Mouse (Mus musculus) neural tube, embryonic 12.5 days (tissue): ENCODE data around the gene Senp2. TPM values are rescaled to one million over a fixed set of nuclear protein-coding genes. Genes with fewer than 3 reads are reported as not detected.

Source experiments
- ATAC-seq: fragments of 200-750 bp; cut with Nextera tagmentation; 2 replicates; pipeline ENCODE4 v1.8.0; 2017; ENCODE audit warnings: low read depth, mild to moderate bottlenecking, moderate TSS enrichment, moderate library complexity; ENCODE audit not compliant: low FRiP score
- H3K27ac ChIP-seq: fragments of 300-500 bp; sonication (generic); 2 replicates; pipeline ENCODE4 v1.5.1; 2016
- H3K27me3 ChIP-seq: fragments of 300-500 bp; sonication (generic); replicated peaks from 2 replicates; pipeline ENCODE4 v1.6.1; 2016; ENCODE audit warnings: mild to moderate bottlenecking
- H3K36me3 ChIP-seq: fragments of 300-500 bp; sonication (generic); 2 replicates; pipeline ENCODE4 v1.6.1; 2016; ENCODE audit warnings: mild to moderate bottlenecking
- H3K4me1 ChIP-seq: fragments of 300-500 bp; sonication (generic); 2 replicates; pipeline ENCODE4 v1.6.1; 2016
- H3K4me2 ChIP-seq: fragments of 300-500 bp; sonication (generic); replicated peaks from 2 replicates; pipeline ENCODE4 v1.6.1; 2016; ENCODE audit warnings: mild to moderate bottlenecking
- H3K4me3 ChIP-seq: fragments of 300-500 bp; sonication (generic); 2 replicates; pipeline ENCODE4 v1.5.1; 2016
- H3K9ac ChIP-seq: fragments of 300-500 bp; sonication (generic); 2 replicates; pipeline ENCODE4 v1.6.1; 2016; ENCODE audit warnings: mild to moderate bottlenecking
- H3K9me3 ChIP-seq: fragments of 300-500 bp; sonication (generic); 2 replicates; pipeline ENCODE4 v1.6.1; 2016; ENCODE audit warnings: mild to moderate bottlenecking
- WGBS: fragments of 180-500 bp; shearing (Covaris S2); methylation state at CpG from one replicate; pipeline ENCODE4 v1.1.7; 2016; 5-methylcytosine and 5-hydroxymethylcytosine counted together
- polyA plus RNA-seq: library from polyadenylated mRNA; unstranded; fragments of >200 nt; fragmentation: Nextera tagmentation; extraction: Ambion mirVana; gene quantifications from 2 replicates; pipeline ENCODE4 v1.2.1, GENCODE M21; 2016

The Senp2 gene
- polyA plus RNA-seq, 1 experiment from 2014 or later, result 66.8 TPM

- Histone ChIP-seq H3K27me3 (no peaks in the 10 kb centered on the region), H3K9ac (no peak overlapping the region), H3K4me1 (peaks cover 3% of the 10 kb centered on the region; the same call in 1 of the 2 replicates), H3K36me3 (peaks cover 83% of the 10 kb centered on the region), H3K9me3 (no peaks in the 10 kb centered on the region), H3K4me2 (no peak overlapping the region), H3K27ac (no peak overlapping the region), H3K4me3 (no peak overlapping the region)
- 84% methylated on average over 7 of the region's 7 CpGs for WGBS
- ATAC-seq, result no peak
These were observed 62.1 kb downstream of the Senp2 start for GRCm38 (mm10) chr16:22071361-22071760.

GRCm38 (mm10) chr16:22075067-22075466 lies 65.8 kb downstream of the Senp2 start:
- Histone ChIP-seq H3K4me2 (no peak overlapping the region), H3K9ac (no peak overlapping the region), H3K4me1 (peaks cover 3% of the 10 kb centered on the region; the same call in 1 of the 2 replicates), H3K4me3 (no peak overlapping the region), H3K27me3 (no peaks in the 10 kb centered on the region), H3K27ac (no peak overlapping the region), H3K9me3 (no peaks in the 10 kb centered on the region), H3K36me3 (peaks cover 79% of the 10 kb centered on the region)
- WGBS, result 78% methylated on average over 6 of the region's 6 CpGs
- ATAC-seq, result no peak

- Histone ChIP-seq H3K27me3 (no peaks in the 10 kb centered on the region), H3K4me2 (no peak overlapping the region), H3K4me1 (peaks cover 3% of the 10 kb centered on the region; the same call in 1 of the 2 replicates), H3K9me3 (no peaks in the 10 kb centered on the region), H3K4me3 (no peak overlapping the region), H3K27ac (no peak overlapping the region), H3K36me3 (peaks cover 79% of the 10 kb centered on the region), H3K9ac (no peak overlapping the region)
- WGBS, result 12% methylated on average over 5 of the region's 5 CpGs
- ATAC-seq, result no peak
These were observed 66.7 kb downstream of the Senp2 start for GRCm38 (mm10) chr16:22075829-22076619.

GRCm38 (mm10) chr16:22076620-22076941 lies 67.3 kb downstream of the Senp2 start:
- Histone ChIP-seq H3K36me3 (peaks cover 77% of the 10 kb centered on the region), H3K27ac (no peak overlapping the region), H3K9ac (no peak overlapping the region), H3K27me3 (no peaks in the 10 kb centered on the region), H3K4me1 (peaks cover 3% of the 10 kb centered on the region; the same call in 1 of the 2 replicates), H3K4me2 (no peak overlapping the region), H3K4me3 (no peak overlapping the region), H3K9me3 (no peaks in the 10 kb centered on the region)
- 52% methylated on average over 4 of the region's 4 CpGs for WGBS
- ATAC-seq, result no peak

- H3K4me1 ChIP-seq, result peaks cover 3% of the 10 kb centered on the region; the same call in 1 of the 2 replicates
- H3K27ac ChIP-seq, result no peak overlapping the region
- no peak overlapping the region for H3K4me2 ChIP-seq
- no peaks in the 10 kb centered on the region for H3K9me3 ChIP-seq
- no peaks in the 10 kb centered on the region for H3K27me3 ChIP-seq
- no peak for ATAC-seq
- H3K36me3 ChIP-seq, result peaks cover 68% of the 10 kb centered on the region
- 89% methylated on average over 12 of the region's 12 CpGs for WGBS
- H3K4me3 ChIP-seq, result no peak overlapping the region
- no peak overlapping the region for H3K9ac ChIP-seq
These were observed 70.9 kb downstream of the Senp2 start for GRCm38 (mm10) chr16:22080125-22080710.

GRCm38 (mm10) chr16:22085411-22085810 lies 76.1 kb downstream of the Senp2 start:
- 92% methylated on average over 4 of the region's 4 CpGs for WGBS
- Histone ChIP-seq H3K9ac (no peak overlapping the region), H3K27ac (no peak overlapping the region), H3K27me3 (no peaks in the 10 kb centered on the region), H3K4me2 (no peak overlapping the region), H3K9me3 (no peaks in the 10 kb centered on the region), H3K36me3 (peaks cover 42% of the 10 kb centered on the region), H3K4me3 (no peak overlapping the region), H3K4me1 (no peaks in the 10 kb centered on the region)
- ATAC-seq, result no peak

- Histone ChIP-seq H3K9me3 (no peaks in the 10 kb centered on the region), H3K4me2 (no peak overlapping the region), H3K27me3 (no peaks in the 10 kb centered on the region), H3K4me3 (no peak overlapping the region), H3K4me1 (no peaks in the 10 kb centered on the region), H3K9ac (no peak overlapping the region), H3K36me3 (peaks cover 13% of the 10 kb centered on the region), H3K27ac (no peak overlapping the region)
- 92% methylated on average over 3 of the region's 3 CpGs for WGBS
- ATAC-seq, result no peak
These were observed 82.0 kb downstream of the Senp2 start for GRCm38 (mm10) chr16:22091255-22091783.

GRCm38 (mm10) chr16:22095751-22096150 lies 86.5 kb downstream of the Senp2 start:
- Histone ChIP-seq H3K9ac (no peak overlapping the region), H3K9me3 (no peaks in the 10 kb centered on the region), H3K4me1 (peaks cover 7% of the 10 kb centered on the region; the same call in 1 of the 2 replicates), H3K27ac (no peak overlapping the region), H3K4me2 (no peak overlapping the region), H3K4me3 (no peak overlapping the region), H3K27me3 (no peaks in the 10 kb centered on the region), H3K36me3 (no peaks in the 10 kb centered on the region; the same call in 1 of the 2 replicates)
- ATAC-seq, result no peak
- WGBS, result 93% methylated on average over 1 of the region's 1 CpGs

GRCm38 (mm10) chr16:22097659-22098058 lies 88.4 kb downstream of the Senp2 start:
- Histone ChIP-seq H3K9ac (no peak overlapping the region), H3K9me3 (no peaks in the 10 kb centered on the region), H3K36me3 (no peaks in the 10 kb centered on the region; the same call in 1 of the 2 replicates), H3K4me1 (peaks cover 7% of the 10 kb centered on the region; the same call in 1 of the 2 replicates), H3K4me3 (no peak overlapping the region), H3K27ac (no peak overlapping the region), H3K4me2 (no peak overlapping the region), H3K27me3 (no peaks in the 10 kb centered on the region)
- WGBS, result 50% methylated on average over 7 of the region's 7 CpGs
- no peak for ATAC-seq

Other genes starting within 250 kb of the Senp2 start
- 1.5 and 1.9 TPM in 2 replicates for gene Ehhadh, start 221.7 kb upstream of the Senp2 start, polyA plus RNA-seq
- gene Map3k13, start 215.1 kb upstream of the Senp2 start, polyA plus RNA-seq, result 11.0 and 12.2 TPM in 2 replicates
- gene Tmem41a, start 61.9 kb upstream of the Senp2 start, polyA plus RNA-seq, result 46.8 and 50.8 TPM in 2 replicates
- 0.14 and 0.57 TPM in 2 replicates for gene Liph, start 13.8 kb upstream of the Senp2 start, polyA plus RNA-seq
- 85.0 and 87.6 TPM in 2 replicates for gene Igf2bp2, start 153.8 kb downstream of the Senp2 start, polyA plus RNA-seq